Mouse (Mus musculus): ENCODE data around the gene Cd22. TPM values are rescaled to one million over a fixed set of nuclear protein-coding genes. Genes with fewer than 3 reads are reported as not detected.

Gene Cd22
- polyA plus RNA-seq, 1 experiment from 2014 or later, result not detected

DNA sequence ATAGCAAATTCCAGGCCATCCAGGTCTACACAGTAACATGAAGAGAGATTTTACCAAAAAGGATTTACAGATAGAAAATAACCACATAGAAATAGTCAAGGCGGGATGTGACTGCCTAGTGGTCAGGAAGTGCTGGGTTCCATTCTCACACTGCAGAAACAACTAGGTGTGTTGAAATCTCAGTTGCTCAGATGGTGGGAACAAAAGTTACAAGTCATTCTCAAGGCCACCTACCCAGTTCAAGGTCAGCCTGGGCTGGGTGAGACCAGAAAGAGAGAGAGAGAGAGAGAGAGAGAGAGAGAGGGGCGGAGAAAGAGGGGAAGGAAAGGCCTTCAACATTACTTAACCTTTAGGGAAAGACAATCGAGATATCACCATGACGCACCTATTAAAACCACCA lies 6.7 kb upstream of the Cd22 start:
- Histone ChIP-seq H3K9me3 (ENCODE audit: control insufficient read depth, low read length) (no peaks in the 10 kb centered on the region), H3K27ac (ENCODE audit: low read depth, low read length) (no peak overlapping the region), H3K36me3 (ENCODE audit: control insufficient read depth, insufficient read depth, low read length) (no peaks in the 10 kb centered on the region), H3K4me2 (ENCODE audit: low read depth, low read length) (no peak overlapping the region), H3K27me3 (ENCODE audit: control insufficient read depth, insufficient read depth, low read length) (no peaks in the 10 kb centered on the region), H3K4me1 (ENCODE audit: control insufficient read depth, insufficient read depth, low read length) (no peaks in the 10 kb centered on the region), H3K9ac (replicated peaks; ENCODE audit: low read depth, low read length) (no peak overlapping the region), H3K4me3 (ENCODE audit: low read depth, low read length) (no peak overlapping the region)
- WGBS, result 92% methylated on average over 4 of the region's 4 CpGs
- no peak for ATAC-seq (ENCODE audit: low read depth)

GRCm38 (mm10) chr7:30884047-30884446 lies 3.9 kb upstream of the Cd22 start:
- no peaks in the 10 kb centered on the region for H3K9me3 ChIP-seq (ENCODE audit: control insufficient read depth, low read length)
- H3K4me2 ChIP-seq (ENCODE audit: low read depth, low read length), result no peak overlapping the region
- no peak overlapping the region for H3K4me3 ChIP-seq (ENCODE audit: low read depth, low read length)
- ATAC-seq (ENCODE audit: low read depth), result no peak
- H3K27me3 ChIP-seq (ENCODE audit: control insufficient read depth, insufficient read depth, low read length), result no peaks in the 10 kb centered on the region
- H3K27ac ChIP-seq (ENCODE audit: low read depth, low read length), result no peak overlapping the region
- no peaks in the 10 kb centered on the region for H3K4me1 ChIP-seq (ENCODE audit: control insufficient read depth, insufficient read depth, low read length)
- H3K9ac ChIP-seq (replicated peaks; ENCODE audit: low read depth, low read length), result no peak overlapping the region
- H3K36me3 ChIP-seq (ENCODE audit: control insufficient read depth, insufficient read depth, low read length), result no peaks in the 10 kb centered on the region

- WGBS, result 91% methylated on average over 3 of the region's 3 CpGs
These were observed 1.2 kb upstream of the Cd22 start for GRCm38 (mm10) chr7:30881367-30881766.

GRCm38 (mm10) chr7:30878950-30879349 lies 1.2 kb downstream of the Cd22 start:
- H3K4me3 ChIP-seq (ENCODE audit: low read depth, low read length), result no peak overlapping the region
- H3K4me1 ChIP-seq (ENCODE audit: control insufficient read depth, insufficient read depth, low read length), result no peaks in the 10 kb centered on the region
- H3K9ac ChIP-seq (replicated peaks; ENCODE audit: low read depth, low read length), result no peak overlapping the region
- H3K27me3 ChIP-seq (ENCODE audit: control insufficient read depth, insufficient read depth, low read length), result no peaks in the 10 kb centered on the region
- WGBS, result 78% methylated on average over 6 of the region's 6 CpGs
- no peaks in the 10 kb centered on the region for H3K9me3 ChIP-seq (ENCODE audit: control insufficient read depth, low read length)
- no peaks in the 10 kb centered on the region for H3K36me3 ChIP-seq (ENCODE audit: control insufficient read depth, insufficient read depth, low read length)
- no peak for ATAC-seq (ENCODE audit: low read depth)
- no peak overlapping the region for H3K4me2 ChIP-seq (ENCODE audit: low read depth, low read length)
- H3K27ac ChIP-seq (ENCODE audit: low read depth, low read length), result no peak overlapping the region

More at GRCm38 (mm10) chr7:30881367-30881766, 1.2 kb upstream of the Cd22 start:
- H3K4me1 ChIP-seq (ENCODE audit: control insufficient read depth, insufficient read depth, low read length), result no peaks in the 10 kb centered on the region
- ATAC-seq (ENCODE audit: low read depth), result no peak
- H3K4me2 ChIP-seq (ENCODE audit: low read depth, low read length), result no peak overlapping the region
- H3K9ac ChIP-seq (replicated peaks; ENCODE audit: low read depth, low read length), result no peak overlapping the region
- H3K27ac ChIP-seq (ENCODE audit: low read depth, low read length), result no peak overlapping the region
- no peaks in the 10 kb centered on the region for H3K36me3 ChIP-seq (ENCODE audit: control insufficient read depth, insufficient read depth, low read length)
- no peaks in the 10 kb centered on the region for H3K9me3 ChIP-seq (ENCODE audit: control insufficient read depth, low read length)
- H3K27me3 ChIP-seq (ENCODE audit: control insufficient read depth, insufficient read depth, low read length), result no peaks in the 10 kb centered on the region
- no peak overlapping the region for H3K4me3 ChIP-seq (ENCODE audit: low read depth, low read length)

DNA sequence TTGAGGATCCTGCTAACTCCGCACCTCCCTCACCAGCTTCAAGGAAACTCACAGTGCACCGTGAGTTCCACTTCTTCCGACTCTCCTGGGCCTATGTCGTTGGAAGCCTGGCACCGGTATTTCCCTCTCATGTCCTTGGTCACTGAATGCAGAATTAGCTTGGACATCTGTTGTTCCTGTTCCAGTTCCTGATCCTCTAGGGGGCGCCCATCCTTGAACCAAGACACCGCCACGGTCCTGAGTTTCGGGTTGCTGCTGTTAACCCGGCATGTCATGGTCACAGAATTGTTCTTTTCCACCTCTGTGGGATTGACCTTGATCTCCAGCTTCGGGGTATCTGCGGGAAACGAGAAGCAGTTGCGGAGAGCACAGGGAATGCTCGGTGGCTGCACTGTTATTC lies 7.1 kb downstream of the Cd22 start:
- Histone ChIP-seq H3K9me3 (ENCODE audit: control insufficient read depth, low read length) (no peaks in the 10 kb centered on the region), H3K27ac (ENCODE audit: low read depth, low read length) (no peak overlapping the region), H3K4me2 (ENCODE audit: low read depth, low read length) (peak overlapping the region; percentile 29), H3K4me1 (ENCODE audit: control insufficient read depth, insufficient read depth, low read length) (no peaks in the 10 kb centered on the region), H3K36me3 (ENCODE audit: control insufficient read depth, insufficient read depth, low read length) (no peaks in the 10 kb centered on the region), H3K9ac (replicated peaks; ENCODE audit: low read depth, low read length) (no peak overlapping the region), H3K4me3 (ENCODE audit: low read depth, low read length) (no peak overlapping the region), H3K27me3 (ENCODE audit: control insufficient read depth, insufficient read depth, low read length) (no peaks in the 10 kb centered on the region; the same call in 1 of the 2 replicates)
- 18% methylated on average over 15 of the region's 15 CpGs for WGBS
- no peak for ATAC-seq (ENCODE audit: low read depth)

DNA sequence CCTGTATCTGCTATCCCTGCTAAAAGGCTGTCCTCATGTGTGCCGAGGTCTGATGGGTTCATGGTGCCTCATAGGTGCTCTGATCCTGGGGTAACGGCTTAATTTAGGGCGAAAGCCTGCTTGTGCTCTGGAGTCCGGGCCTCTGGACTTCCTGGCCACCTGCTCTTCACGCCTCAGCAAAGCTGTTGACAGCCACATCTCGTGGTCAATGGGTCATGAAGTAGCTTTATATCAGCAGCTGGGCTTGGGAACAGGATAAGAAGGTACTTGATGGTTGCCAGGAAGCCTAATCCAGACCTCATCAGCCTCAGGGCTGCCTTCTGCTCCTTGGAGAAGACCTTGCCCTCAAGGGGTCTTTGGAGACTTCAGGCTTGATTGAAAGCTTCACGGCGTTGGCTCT lies 16.8 kb downstream of the Cd22 start:
- ATAC-seq (ENCODE audit: low read depth), result no peak
- Histone ChIP-seq H3K9me3 (ENCODE audit: control insufficient read depth, low read length) (no peaks in the 10 kb centered on the region), H3K4me2 (ENCODE audit: low read depth, low read length) (no peak overlapping the region), H3K4me1 (ENCODE audit: control insufficient read depth, insufficient read depth, low read length) (no peaks in the 10 kb centered on the region), H3K27ac (ENCODE audit: low read depth, low read length) (no peak overlapping the region), H3K36me3 (ENCODE audit: control insufficient read depth, insufficient read depth, low read length) (no peaks in the 10 kb centered on the region), H3K27me3 (ENCODE audit: control insufficient read depth, insufficient read depth, low read length) (no peaks in the 10 kb centered on the region), H3K9ac (replicated peaks; ENCODE audit: low read depth, low read length) (no peak overlapping the region), H3K4me3 (ENCODE audit: low read depth, low read length) (no peak overlapping the region)
- WGBS, result 80% methylated on average over 8 of the region's 8 CpGs

DNA sequence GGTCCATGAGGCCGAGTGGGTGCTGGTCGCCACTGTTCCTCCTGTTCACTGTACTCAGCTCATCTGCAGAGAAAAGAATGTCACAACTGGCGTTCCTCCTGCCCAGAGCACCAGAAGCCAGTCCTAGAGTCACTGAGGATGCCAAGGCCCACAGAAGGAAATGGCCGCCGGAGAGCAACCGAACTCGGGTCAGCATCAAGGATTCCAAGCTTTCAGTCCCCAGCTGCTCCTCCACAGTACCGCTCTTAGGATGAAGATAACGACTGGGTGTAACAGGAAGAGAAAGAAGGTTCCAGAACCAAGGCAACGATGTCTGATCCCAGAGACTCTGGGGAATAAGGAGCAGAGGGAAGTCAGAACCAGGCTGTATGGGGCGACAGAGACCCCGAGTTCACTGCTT lies 18.7 kb downstream of the Cd22 start, which contains the start of gene Ffar1:
TSS of gene Ffar1 (minus strand) at position 101 of the 400 bp plus-strand sequence.
- Histone ChIP-seq H3K4me3 (ENCODE audit: low read depth, low read length) (no peak within 1 kb of the TSS), H3K27me3 (ENCODE audit: control insufficient read depth, insufficient read depth, low read length) (no peaks in the 10 kb centered on the region), H3K4me1 (ENCODE audit: control insufficient read depth, insufficient read depth, low read length) (no peaks in the 10 kb centered on the region), H3K36me3 (ENCODE audit: control insufficient read depth, insufficient read depth, low read length) (no peaks in the 10 kb centered on the region), H3K4me2 (ENCODE audit: low read depth, low read length) (no peak within 1 kb of the TSS), H3K9me3 (ENCODE audit: control insufficient read depth, low read length) (no peaks in the 10 kb centered on the region), H3K27ac (ENCODE audit: low read depth, low read length) (no peak within 1 kb of the TSS), H3K9ac (replicated peaks; ENCODE audit: low read depth, low read length) (no peak within 1 kb of the TSS)
- no peak for ATAC-seq (ENCODE audit: low read depth)
- WGBS, result 92% methylated on average over 12 of the region's 12 CpGs

DNA sequence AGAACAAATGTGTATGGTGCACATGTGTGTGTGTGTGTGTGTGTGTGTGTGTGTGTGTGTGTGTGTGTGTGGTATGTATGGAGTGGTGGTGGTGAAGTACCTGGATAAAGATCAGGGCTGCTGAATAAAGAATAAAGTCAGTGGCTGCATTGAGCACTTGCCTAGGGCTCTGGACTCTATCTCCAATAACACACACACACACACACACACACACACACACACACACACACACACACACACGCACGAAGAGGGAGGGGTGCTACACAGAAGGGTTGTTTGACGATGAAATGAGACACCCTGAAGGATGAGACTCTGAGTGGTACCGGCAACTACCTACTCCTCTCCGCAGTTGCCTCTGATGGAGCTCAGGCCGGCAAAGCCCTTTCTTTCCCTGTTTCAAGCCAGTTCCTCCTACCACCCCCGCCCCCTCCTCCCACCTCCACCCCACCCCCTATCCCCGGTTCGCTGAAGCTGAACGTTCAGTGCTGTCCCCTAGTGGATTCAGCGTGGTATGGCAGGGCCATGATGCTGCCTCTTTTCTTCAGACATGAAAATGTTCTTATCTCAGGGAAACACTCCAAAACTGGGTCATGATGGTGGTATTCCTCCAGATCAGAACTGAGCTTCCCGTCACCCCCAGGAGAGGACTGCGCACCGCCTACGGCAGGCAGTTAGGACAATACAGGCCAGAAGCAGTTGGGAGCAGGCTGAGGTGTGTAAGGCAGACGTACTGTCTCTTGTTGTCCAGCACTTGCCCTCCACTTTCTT lies 20.3 kb downstream of the Cd22 start:
- 10% methylated on average over 14 of the region's 16 CpGs for WGBS
- Histone ChIP-seq H3K9me3 (ENCODE audit: control insufficient read depth, low read length) (no peaks in the 10 kb centered on the region), H3K27me3 (ENCODE audit: control insufficient read depth, insufficient read depth, low read length) (no peaks in the 10 kb centered on the region), H3K4me2 (ENCODE audit: low read depth, low read length) (peak overlapping the region; percentile 34), H3K36me3 (ENCODE audit: control insufficient read depth, insufficient read depth, low read length) (no peaks in the 10 kb centered on the region), H3K27ac (ENCODE audit: low read depth, low read length) (no peak overlapping the region), H3K4me3 (ENCODE audit: low read depth, low read length) (peak overlapping the region; percentile 8; the same call in 1 of the 2 replicates), H3K9ac (replicated peaks; ENCODE audit: low read depth, low read length) (no peak overlapping the region), H3K4me1 (ENCODE audit: control insufficient read depth, insufficient read depth, low read length) (no peaks in the 10 kb centered on the region)
- peak; percentile 85 for ATAC-seq (ENCODE audit: low read depth)

- no peak overlapping the region; the same call in 1 of the 2 replicates for H3K4me2 ChIP-seq (ENCODE audit: low read depth, low read length)
- ATAC-seq (ENCODE audit: low read depth), result peak; percentile 77
- H3K4me3 ChIP-seq (ENCODE audit: low read depth, low read length), result no peak overlapping the region
- H3K9me3 ChIP-seq (ENCODE audit: control insufficient read depth, low read length), result no peaks in the 10 kb centered on the region
- no peaks in the 10 kb centered on the region for H3K27me3 ChIP-seq (ENCODE audit: control insufficient read depth, insufficient read depth, low read length)
- H3K9ac ChIP-seq (replicated peaks; ENCODE audit: low read depth, low read length), result no peak overlapping the region
- no peak overlapping the region for H3K27ac ChIP-seq (ENCODE audit: low read depth, low read length)
- H3K36me3 ChIP-seq (ENCODE audit: control insufficient read depth, insufficient read depth, low read length), result no peaks in the 10 kb centered on the region
- no peaks in the 10 kb centered on the region for H3K4me1 ChIP-seq (ENCODE audit: control insufficient read depth, insufficient read depth, low read length)
These were observed 20.9 kb downstream of the Cd22 start for GRCm38 (mm10) chr7:30859290-30859634.

Measured in neural tube, embryonic 14.5 days (tissue).